Mouse (Mus musculus): Measurements from ENCODE around the gene Pdzk1ip1.

GRCm38 (mm10) chr4:115045621-115046020, 42.9 kb upstream of the Pdzk1ip1 start:
- TF ChIP-seq GATA1 (IDR thresholded peaks at IDR 0.05; ENCODE audit: borderline replicate concordance, low read length): no peak
- TF ChIP-seq FLI1 (IDR thresholded peaks at IDR 0.05; ENCODE audit: low read length): no peak

Measured in megakaryocyte, embryonic 14.5 days (primary cell).